Mouse (Mus musculus): ENCODE data around the gene Gm572. TPM values are rescaled to one million over a fixed set of nuclear protein-coding genes. Genes with fewer than 3 reads are reported as not detected.

Gene Gm572
- polyA plus RNA-seq, 1 experiment from 2014 or later, result not detected

- Histone ChIP-seq H3K9ac (replicated peaks; ENCODE audit: low read depth) (no peak overlapping the region), H3K4me3 (ENCODE audit: low read depth, low read length) (no peak overlapping the region), H3K27ac (ENCODE audit: low read length) (no peak overlapping the region), H3K27me3 (replicated peaks; ENCODE audit: insufficient read depth, low read length) (no peaks in the 10 kb centered on the region), H3K9me3 (ENCODE audit: low read length) (no peaks in the 10 kb centered on the region), H3K4me1 (ENCODE audit: insufficient read depth, low read depth, low read length) (no peaks in the 10 kb centered on the region), H3K36me3 (ENCODE audit: insufficient read depth, low read length) (no peaks in the 10 kb centered on the region), H3K4me2 (replicated peaks; ENCODE audit: low read depth, low read length) (no peak overlapping the region)
- WGBS, result 49% methylated on average over 10 of the region's 10 CpGs
- TF ChIP-seq EP300 (IDR thresholded peaks at IDR 0.05) (no peak), CTCF (IDR thresholded peaks at IDR 0.05) (no peak)
- ATAC-seq (peak; percentile 77), DNase-seq (ENCODE audit: low spot score) (peak; percentile 61)
Observed at GRCm38 (mm10) chr4:148712632-148713031, 69.5 kb downstream of the Gm572 start.

GRCm38 (mm10) chr4:148714064-148714463 is 70.9 kb downstream of the Gm572 start:
- Histone ChIP-seq H3K4me1 (ENCODE audit: insufficient read depth, low read depth, low read length) (no peaks in the 10 kb centered on the region), H3K27ac (ENCODE audit: low read length) (no peak overlapping the region), H3K27me3 (replicated peaks; ENCODE audit: insufficient read depth, low read length) (no peaks in the 10 kb centered on the region), H3K4me3 (ENCODE audit: low read depth, low read length) (no peak overlapping the region), H3K9ac (replicated peaks; ENCODE audit: low read depth) (no peak overlapping the region), H3K4me2 (replicated peaks; ENCODE audit: low read depth, low read length) (no peak overlapping the region), H3K9me3 (ENCODE audit: low read length) (no peaks in the 10 kb centered on the region), H3K36me3 (ENCODE audit: insufficient read depth, low read length) (no peaks in the 10 kb centered on the region)
- ATAC-seq (no peak), DNase-seq (ENCODE audit: low spot score) (no peak)
- WGBS, result 60% methylated on average over 8 of the region's 8 CpGs
- TF ChIP-seq EP300 (IDR thresholded peaks at IDR 0.05), result no peak
- no peak for TF ChIP-seq CTCF (IDR thresholded peaks at IDR 0.05)

GRCm38 (mm10) chr4:148714739-148715138 is 71.6 kb downstream of the Gm572 start:
- DNase-seq (ENCODE audit: low spot score) (no peak), ATAC-seq (peak; percentile 36)
- Histone ChIP-seq H3K27ac (ENCODE audit: low read length) (no peak overlapping the region), H3K4me1 (ENCODE audit: insufficient read depth, low read depth, low read length) (no peaks in the 10 kb centered on the region), H3K4me3 (ENCODE audit: low read depth, low read length) (no peak overlapping the region), H3K36me3 (ENCODE audit: insufficient read depth, low read length) (no peaks in the 10 kb centered on the region), H3K4me2 (replicated peaks; ENCODE audit: low read depth, low read length) (no peak overlapping the region), H3K9me3 (ENCODE audit: low read length) (no peaks in the 10 kb centered on the region), H3K9ac (replicated peaks; ENCODE audit: low read depth) (no peak overlapping the region), H3K27me3 (replicated peaks; ENCODE audit: insufficient read depth, low read length) (no peaks in the 10 kb centered on the region)
- TF ChIP-seq CTCF (IDR thresholded peaks at IDR 0.05), result no peak
- TF ChIP-seq EP300 (IDR thresholded peaks at IDR 0.05), result no peak
- WGBS, result 84% methylated on average over 12 of the region's 12 CpGs

GRCm38 (mm10) chr4:148715396-148715795 is 72.3 kb downstream of the Gm572 start:
- TF ChIP-seq CTCF (IDR thresholded peaks at IDR 0.05) (peak; percentile 61), EP300 (IDR thresholded peaks at IDR 0.05) (no peak)
- 54% methylated on average over 3 of the region's 3 CpGs for WGBS
- DNase-seq (ENCODE audit: low spot score), result no peak
- Histone ChIP-seq H3K27ac (ENCODE audit: low read length) (no peak overlapping the region), H3K9me3 (ENCODE audit: low read length) (no peaks in the 10 kb centered on the region), H3K27me3 (replicated peaks; ENCODE audit: insufficient read depth, low read length) (no peaks in the 10 kb centered on the region), H3K4me2 (replicated peaks; ENCODE audit: low read depth, low read length) (no peak overlapping the region), H3K9ac (replicated peaks; ENCODE audit: low read depth) (no peak overlapping the region), H3K36me3 (ENCODE audit: insufficient read depth, low read length) (no peaks in the 10 kb centered on the region), H3K4me1 (ENCODE audit: insufficient read depth, low read depth, low read length) (no peaks in the 10 kb centered on the region), H3K4me3 (ENCODE audit: low read depth, low read length) (no peak overlapping the region)
- ATAC-seq, result no peak

Other genes starting within 250 kb of the Gm572 start
- 11.4 and 11.5 TPM in 2 replicates for gene Ubiad1, start 198.5 kb upstream of the Gm572 start, polyA plus RNA-seq (2015; fragmentation: Nextera tagmentation; extraction: Ambion mirVana)
- gene Mtor, start 194.7 kb upstream of the Gm572 start, polyA plus RNA-seq (2015; fragmentation: Nextera tagmentation; extraction: Ambion mirVana), result 11.1 and 15.8 TPM in 2 replicates
- gene Angptl7, start 142.9 kb upstream of the Gm572 start, polyA plus RNA-seq (2015; fragmentation: Nextera tagmentation; extraction: Ambion mirVana), result 0.38 and 0.60 TPM in 2 replicates
- 33.2 and 35.9 TPM in 2 replicates for gene Exosc10, start 84.9 kb upstream of the Gm572 start, polyA plus RNA-seq (2015; fragmentation: Nextera tagmentation; extraction: Ambion mirVana)
- gene Srm, start 51.8 kb upstream of the Gm572 start, polyA plus RNA-seq (2015; fragmentation: Nextera tagmentation; extraction: Ambion mirVana), result 45.8 and 46.6 TPM in 2 replicates
- 0.13 TPM in 1 of 2 replicates, not detected in the other for gene Masp2, start 40.8 kb upstream of the Gm572 start, polyA plus RNA-seq (2015; fragmentation: Nextera tagmentation; extraction: Ambion mirVana)
- gene Tardbp, start 16.3 kb upstream of the Gm572 start, polyA plus RNA-seq (2015; fragmentation: Nextera tagmentation; extraction: Ambion mirVana), result 124 and 157 TPM in 2 replicates
- gene Casz1, start 161.1 kb downstream of the Gm572 start, polyA plus RNA-seq (2015; fragmentation: Nextera tagmentation; extraction: Ambion mirVana), result 9.7 and 10.3 TPM in 2 replicates

Data from lung, postnatal 0 days (tissue).